Mouse (Mus musculus): ENCODE results near the gene Slco1c1. TPM values are rescaled to one million over a fixed set of nuclear protein-coding genes. Genes with fewer than 3 reads are reported as not detected.
A peak's percentile ranks its signal among the peaks of the same experiment; 100 is the strongest.

Gene Slco1c1
- total RNA-seq (2021): under 1 TPM; 0.09 to 0.36 TPM
- long read RNA-seq, experiment 1: 0 reads
- long read RNA-seq, experiment 2: 0 reads

DNA sequence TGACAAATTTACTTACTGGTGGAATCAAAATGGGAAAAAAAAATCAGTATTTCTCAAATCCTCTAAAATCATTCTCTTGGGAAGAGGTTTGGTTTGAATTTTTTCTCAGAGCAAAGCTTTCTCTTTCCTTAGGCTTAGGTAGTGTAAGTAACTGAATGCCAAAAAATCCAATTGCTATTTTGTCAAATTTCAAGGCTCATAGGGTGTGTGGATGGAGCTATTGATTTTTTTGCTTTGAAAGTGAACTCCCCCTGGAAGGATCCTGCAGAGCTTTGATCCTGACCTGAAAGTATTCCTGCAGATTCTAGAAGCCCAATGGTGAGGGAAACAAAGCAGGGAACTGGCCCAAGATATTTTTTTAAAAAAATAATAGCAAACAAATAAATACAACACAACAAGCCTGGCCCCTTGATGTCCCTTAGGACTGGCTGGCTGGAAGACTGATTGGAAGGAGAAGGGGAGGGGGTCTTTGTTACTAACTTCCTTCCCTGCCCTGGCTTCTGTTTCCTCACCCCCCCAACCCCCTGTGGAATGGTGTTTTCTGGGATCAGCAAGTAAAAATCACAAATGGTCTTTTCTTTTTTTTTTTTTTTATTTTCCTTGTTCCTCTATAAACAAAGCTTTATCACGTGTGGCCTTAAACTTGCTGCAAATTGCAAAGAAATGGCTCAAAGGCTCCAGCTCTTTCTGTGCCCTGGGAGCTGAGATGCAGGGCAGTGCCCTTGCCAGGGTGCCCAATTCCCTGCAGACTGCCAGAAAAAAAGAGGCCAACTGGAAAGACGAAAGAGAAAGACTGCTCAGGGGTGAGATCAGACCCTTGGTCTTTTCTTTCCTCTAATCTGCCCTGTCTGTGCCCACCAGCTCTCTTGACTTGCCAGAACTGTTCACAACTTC is at the start of gene Slco1c1:
Slco1c1 (plus strand) TSS at position 622 of the 894 bp plus-strand sequence.
- DNase-seq: no peak

GRCm38 (mm10) chr6:141474696-141475095 is 49.5 kb upstream of the Slco1c1 start:
- no peak for DNase-seq

- DNase-seq: peak; percentile 24
Observed at GRCm38 (mm10) chr6:141485302-141486021, 38.7 kb upstream of the Slco1c1 start.

- no peak for DNase-seq
Observed at GRCm38 (mm10) chr6:141487266-141487665, 36.9 kb upstream of the Slco1c1 start.

- DNase-seq: peak; percentile 60
Observed at GRCm38 (mm10) chr6:141488619-141489018, 35.5 kb upstream of the Slco1c1 start.

DNA sequence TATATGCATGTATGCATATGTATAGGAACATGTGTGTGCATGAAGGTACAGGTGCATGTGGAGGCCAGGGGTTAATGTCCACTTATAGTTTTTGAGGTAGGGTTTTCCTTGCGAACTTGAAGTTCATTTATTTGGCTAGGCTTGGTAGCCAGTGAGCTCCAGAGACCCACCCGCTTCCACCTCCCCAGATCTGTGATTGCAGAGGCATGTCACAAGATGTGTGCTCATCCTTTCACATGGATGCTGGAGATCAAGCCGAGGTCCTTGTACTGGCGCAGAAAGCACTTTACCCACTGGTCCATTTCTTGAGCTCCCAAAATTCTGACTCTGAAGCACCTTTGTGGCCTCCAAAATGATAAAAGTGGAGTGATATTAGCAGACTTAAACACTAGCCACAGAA is 29.3 kb upstream of the Slco1c1 start:
- no peak for DNase-seq

GRCm38 (mm10) chr6:141495634-141496418 is 28.3 kb upstream of the Slco1c1 start:
- DNase-seq: no peak

GRCm38 (mm10) chr6:141499511-141499910 is 24.7 kb upstream of the Slco1c1 start:
- DNase-seq: no peak

GRCm38 (mm10) chr6:141501171-141501570 is 23.0 kb upstream of the Slco1c1 start:
- no peak for DNase-seq

GRCm38 (mm10) chr6:141522541-141522940 is 1.6 kb upstream of the Slco1c1 start:
- DNase-seq: no peak

DNA sequence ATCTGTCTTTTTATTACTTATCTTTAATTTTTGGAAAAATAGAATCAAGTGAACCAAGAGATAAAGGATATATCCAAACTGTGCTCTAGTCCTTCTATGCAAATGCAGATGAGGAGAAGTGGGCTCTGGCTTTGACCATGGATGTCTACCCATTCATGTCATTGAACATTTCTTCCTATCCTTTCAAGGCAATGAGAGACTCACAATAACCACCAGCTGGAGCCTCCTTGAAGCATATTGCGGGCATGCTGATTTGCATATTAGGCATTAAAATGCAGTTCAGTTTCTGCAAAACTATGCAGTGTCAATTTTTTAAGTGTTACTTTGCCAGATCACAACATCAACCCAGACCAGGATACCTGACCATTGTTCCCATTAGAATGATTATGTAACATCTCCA is 1.6 kb downstream of the Slco1c1 start:
- DNase-seq: no peak

DNA sequence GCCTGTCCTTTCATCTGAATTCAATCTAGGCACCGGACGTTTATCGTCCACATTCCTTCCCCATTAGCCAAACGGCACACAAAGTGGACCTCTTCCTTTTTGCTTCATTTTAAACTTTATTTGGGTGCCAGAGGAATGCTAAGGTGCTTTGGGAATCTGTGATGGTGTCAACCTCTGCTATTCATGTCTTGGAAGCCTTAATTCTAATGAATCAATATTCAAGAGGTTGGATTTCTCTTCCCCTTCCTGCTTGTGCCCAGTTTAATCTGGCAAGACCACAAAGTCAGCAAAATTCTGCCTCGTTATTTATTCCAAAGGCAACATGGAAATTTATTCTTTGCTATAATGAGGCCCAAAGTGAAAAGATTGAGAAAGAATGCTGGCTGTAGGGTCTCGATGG is 6.7 kb downstream of the Slco1c1 start:
- DNase-seq: no peak

GRCm38 (mm10) chr6:141537298-141537697 is 13.1 kb downstream of the Slco1c1 start:
- no peak for DNase-seq

DNA sequence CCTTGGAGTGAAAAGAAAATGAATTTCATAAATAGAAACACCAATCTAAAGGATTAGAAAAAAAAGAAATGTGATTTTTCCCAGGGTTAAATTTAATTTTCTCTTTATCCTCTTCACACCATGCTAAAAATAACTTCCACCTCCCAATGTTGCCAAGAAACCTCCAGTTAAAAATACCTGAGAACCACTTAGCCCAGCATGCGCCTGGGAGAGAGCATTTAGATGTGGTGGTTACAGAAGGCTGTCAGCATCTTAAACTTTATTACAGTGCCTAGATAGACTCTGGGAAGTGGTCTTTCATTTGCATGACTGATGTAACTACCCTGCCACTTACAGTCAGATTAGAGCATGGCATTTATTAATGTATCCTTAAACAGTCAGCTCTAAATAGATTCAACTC is 17.0 kb downstream of the Slco1c1 start:
- DNase-seq: no peak

DNA sequence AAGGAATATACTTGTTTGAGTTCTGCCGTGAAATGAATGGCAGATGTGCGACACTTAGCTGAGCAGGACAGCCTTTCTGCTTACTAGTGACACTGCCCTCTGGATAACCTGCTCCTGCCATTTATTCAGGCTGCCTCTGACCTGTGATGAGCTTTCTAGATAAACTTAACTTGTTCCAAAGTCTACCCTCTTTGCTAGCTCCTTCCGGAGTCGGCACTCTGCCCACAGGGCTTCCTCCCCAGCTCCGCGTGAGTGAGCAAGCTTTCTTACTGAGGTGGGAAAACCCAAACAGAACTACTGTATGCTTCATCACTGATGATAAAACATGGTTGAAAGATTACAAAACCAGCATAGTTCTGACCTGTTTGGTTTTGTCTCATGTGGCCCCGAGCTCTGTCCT is 19.2 kb downstream of the Slco1c1 start:
- no peak for DNase-seq

DNA sequence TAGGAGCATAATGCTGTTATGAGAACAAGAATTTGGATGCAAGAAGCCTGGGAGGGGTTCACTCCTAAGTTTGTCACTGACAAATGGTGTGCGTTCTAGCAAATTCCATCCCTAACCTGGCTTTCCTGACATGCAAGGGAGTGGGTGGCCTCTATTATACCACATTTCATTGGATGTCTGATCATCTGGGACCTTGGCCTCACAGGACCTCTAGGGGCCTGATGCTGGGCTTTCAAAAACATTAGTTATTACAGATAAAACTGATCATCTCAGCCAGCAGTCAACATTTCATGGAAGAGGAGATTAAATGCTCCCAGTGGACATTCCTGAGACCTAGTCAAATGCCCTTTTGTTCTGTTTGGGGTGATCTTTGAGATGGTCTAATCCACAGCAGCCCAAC is 34.0 kb downstream of the Slco1c1 start:
- no peak for DNase-seq

DNA sequence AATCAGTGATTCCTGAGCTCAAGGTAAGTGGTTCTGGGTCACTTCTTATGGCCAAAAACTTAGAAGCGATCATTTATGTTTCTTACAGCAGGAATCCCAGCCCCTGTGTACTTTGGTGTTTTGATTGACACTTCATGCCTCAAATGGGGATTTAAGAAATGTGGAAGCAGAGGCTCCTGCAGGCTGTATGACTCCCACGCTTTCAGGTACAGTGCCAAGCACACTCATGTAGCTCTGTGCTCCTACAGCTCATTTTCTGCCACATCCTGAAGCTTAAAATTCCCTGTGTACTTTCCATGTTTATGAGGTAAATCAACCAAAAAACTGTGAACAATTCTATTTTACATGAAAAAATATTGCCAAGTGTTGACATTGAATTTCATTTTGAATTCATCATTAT is 43.2 kb downstream of the Slco1c1 start:
- DNase-seq: no peak

GRCm38 (mm10) chr6:141567852-141568558 is 43.8 kb downstream of the Slco1c1 start:
- no peak for DNase-seq

DNA sequence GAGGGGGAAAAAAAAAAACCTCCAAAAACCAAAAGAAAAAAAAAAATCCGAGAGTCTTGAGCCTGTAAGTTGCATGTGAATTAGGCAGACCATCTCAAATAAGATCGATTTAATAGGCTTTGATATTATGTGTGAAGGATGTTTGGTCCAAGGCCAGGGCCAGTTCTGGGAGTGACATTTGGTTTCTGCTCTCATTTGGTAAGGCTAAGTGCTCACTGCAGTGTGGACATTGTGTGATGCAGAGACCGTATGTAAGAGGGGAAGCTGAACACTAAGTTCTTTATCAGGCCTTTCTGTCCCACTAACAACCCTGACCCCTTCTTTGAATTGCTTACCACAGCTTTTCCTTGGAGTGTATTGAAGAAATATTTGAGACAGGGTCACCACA is 44.4 kb downstream of the Slco1c1 start:
- DNase-seq: no peak

GRCm38 (mm10) chr6:141576646-141577200 is 52.6 kb downstream of the Slco1c1 start:
- DNase-seq: no peak

DNA sequence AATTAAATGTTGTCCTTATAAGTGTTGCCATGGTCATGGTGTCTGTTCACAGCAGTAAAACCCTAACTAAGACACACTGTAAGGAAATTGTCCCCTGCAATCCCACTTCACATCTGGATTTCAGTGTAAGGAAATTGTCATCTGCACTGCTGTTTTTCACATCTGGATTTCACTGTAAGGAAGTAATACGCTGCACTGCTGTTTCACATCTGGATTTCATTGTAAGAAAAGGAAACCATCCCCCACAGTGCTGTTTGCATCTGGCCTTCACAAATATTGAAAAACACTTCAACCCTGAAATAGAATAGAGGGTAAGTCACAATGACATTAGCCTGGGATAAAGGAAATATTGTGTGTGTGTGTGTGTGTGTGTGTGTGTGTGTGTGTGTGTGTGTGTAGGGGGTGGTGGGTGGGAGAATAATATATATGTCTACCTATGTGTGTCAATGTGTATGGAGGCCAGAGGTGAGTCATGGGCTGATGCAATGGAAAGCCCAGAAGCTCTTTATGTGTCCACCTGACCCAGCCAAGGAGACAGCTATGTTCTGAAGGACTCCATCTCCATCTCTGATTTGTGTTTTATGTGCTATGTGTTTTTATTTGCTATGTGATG is 60.7 kb downstream of the Slco1c1 start:
- no peak for DNase-seq
